In genomic region chr6:65025130-65025529, GRCm38 (mm10) we compare ENCODE assay signal across 19 mouse cellular contexts.
"Had no signal": no experiment of that assay in that cellular context is flagged by ENCODE, and none has a peak within 500 bp of the region (broad histone marks: within the 10 kb centered on the region; RNA-seq: fewer than 3 reads in every experiment).

No protein-coding gene starts in this region.

- H3K36me3 ChIP-seq: heart, embryonic 13.5 days; heart, embryonic 15.5 days; hindbrain, embryonic 10.5 days; hindbrain, embryonic 12.5 days; intestine, embryonic 15.5 days; kidney, embryonic 15.5 days; limb, embryonic 10.5 days; limb, embryonic 12.5 days; liver, embryonic 13.5 days; liver, embryonic 15.5 days had no signal

- H3K27me3 ChIP-seq: heart, embryonic 13.5 days; heart, embryonic 15.5 days; hindbrain, embryonic 12.5 days; intestine, embryonic 15.5 days; kidney, embryonic 15.5 days; limb, embryonic 12.5 days; liver, embryonic 13.5 days; liver, embryonic 15.5 days had no signal

- H3K9me3 ChIP-seq: heart, embryonic 15.5 days; hindbrain, embryonic 10.5 days; hindbrain, embryonic 12.5 days; intestine, embryonic 15.5 days; kidney, embryonic 15.5 days; limb, embryonic 10.5 days; limb, embryonic 12.5 days; liver, embryonic 15.5 days had no signal

- H3K4me1 ChIP-seq: heart, embryonic 13.5 days; heart, embryonic 15.5 days; hindbrain, embryonic 10.5 days; hindbrain, embryonic 12.5 days; intestine, embryonic 15.5 days; kidney, embryonic 15.5 days; limb, embryonic 10.5 days; limb, embryonic 12.5 days; liver, embryonic 13.5 days; liver, embryonic 15.5 days had no signal

- H3K4me3 ChIP-seq: gastrocnemius, adult 2 months; heart, embryonic 13.5 days; heart, embryonic 15.5 days; hindbrain, embryonic 10.5 days; hindbrain, embryonic 12.5 days; intestine, embryonic 15.5 days; kidney, embryonic 15.5 days; left cerebral cortex, adult 2 months; limb, embryonic 10.5 days; limb, embryonic 12.5 days; liver, embryonic 13.5 days; liver, embryonic 15.5 days had no signal

- DNase-seq: gastrocnemius, adult 2 months; gastrocnemius, postnatal 10 days; gastrocnemius, postnatal 25 days; heart, adult 18-20 months; heart, postnatal 4 days; kidney, adult 9 months; layer of hippocampus, adult 9-11 months; liver; liver, embryonic 13.5 days had no signal
